Mouse (Mus musculus) G1E-ER4 (cell line): ENCODE data around the gene Nek10. TPM values are rescaled to one million over a fixed set of nuclear protein-coding genes. Genes with fewer than 3 reads are reported as not detected.
"Not testable (repeated sequence)": the region's sequence is repeated elsewhere in the genome, so short reads cannot be mapped to it uniquely, and the experiment has no call there.

ENCODE experiments used
- GATA1 ChIP-seq: IDR thresholded peaks from one replicate; pipeline ENCODE4 v1.8.0; 2012; ENCODE audit warnings: low read length, inconsistent platforms
- polyA plus RNA-seq: library from polyadenylated mRNA; stranded (reverse); fragments of >175 nt; gene quantifications from 2 replicates; pipeline ENCODE4 v1.2.3, GENCODE M21; 2012

Gene Nek10
- polyA plus RNA-seq: not detected in 2 replicates

- not testable (repeated sequence) for TF ChIP-seq GATA1
Measured at GRCm38 (mm10) chr14:14803115-14803514, at the start of gene Nek10. Gene Nek10, plus strand, starts transcription at chr14:14803415.

- no peak for TF ChIP-seq GATA1
Measured at GRCm38 (mm10) chr14:14781169-14781568, 22.0 kb upstream of the Nek10 start.

- no peak for TF ChIP-seq GATA1
Measured at GRCm38 (mm10) chr14:14784223-14784622, 19.0 kb upstream of the Nek10 start.

GRCm38 (mm10) chr14:14786979-14787378 is 16.2 kb upstream of the Nek10 start:
- no peak for TF ChIP-seq GATA1

- TF ChIP-seq GATA1: no peak
Measured at GRCm38 (mm10) chr14:14789840-14790470, 13.3 kb upstream of the Nek10 start.

GRCm38 (mm10) chr14:14799861-14800260 is 3.4 kb upstream of the Nek10 start:
- TF ChIP-seq GATA1: no peak

GRCm38 (mm10) chr14:14800332-14800731 is 2.9 kb upstream of the Nek10 start:
- no peak for TF ChIP-seq GATA1

- no peak for TF ChIP-seq GATA1
Measured at GRCm38 (mm10) chr14:14800810-14801209, 2.4 kb upstream of the Nek10 start.

- TF ChIP-seq GATA1: no peak
Measured at GRCm38 (mm10) chr14:14803921-14804517, 804 bp downstream of the Nek10 start.

GRCm38 (mm10) chr14:14804518-14805212 is 1.4 kb downstream of the Nek10 start:
- no peak for TF ChIP-seq GATA1

- TF ChIP-seq GATA1: no peak
Measured at GRCm38 (mm10) chr14:14832520-14833240, 29.5 kb downstream of the Nek10 start.

GRCm38 (mm10) chr14:14833498-14833897 is 30.3 kb downstream of the Nek10 start:
- TF ChIP-seq GATA1: no peak

GRCm38 (mm10) chr14:14834266-14834665 is 31.1 kb downstream of the Nek10 start:
- no peak for TF ChIP-seq GATA1

GRCm38 (mm10) chr14:14837627-14838026 is 34.4 kb downstream of the Nek10 start:
- no peak for TF ChIP-seq GATA1

GRCm38 (mm10) chr14:14838109-14838508 is 34.9 kb downstream of the Nek10 start:
- TF ChIP-seq GATA1: no peak

- no peak for TF ChIP-seq GATA1
Measured at GRCm38 (mm10) chr14:14842734-14843530, 39.7 kb downstream of the Nek10 start.
